Mouse (Mus musculus): Measurements from ENCODE around the gene Trabd.

DNA sequence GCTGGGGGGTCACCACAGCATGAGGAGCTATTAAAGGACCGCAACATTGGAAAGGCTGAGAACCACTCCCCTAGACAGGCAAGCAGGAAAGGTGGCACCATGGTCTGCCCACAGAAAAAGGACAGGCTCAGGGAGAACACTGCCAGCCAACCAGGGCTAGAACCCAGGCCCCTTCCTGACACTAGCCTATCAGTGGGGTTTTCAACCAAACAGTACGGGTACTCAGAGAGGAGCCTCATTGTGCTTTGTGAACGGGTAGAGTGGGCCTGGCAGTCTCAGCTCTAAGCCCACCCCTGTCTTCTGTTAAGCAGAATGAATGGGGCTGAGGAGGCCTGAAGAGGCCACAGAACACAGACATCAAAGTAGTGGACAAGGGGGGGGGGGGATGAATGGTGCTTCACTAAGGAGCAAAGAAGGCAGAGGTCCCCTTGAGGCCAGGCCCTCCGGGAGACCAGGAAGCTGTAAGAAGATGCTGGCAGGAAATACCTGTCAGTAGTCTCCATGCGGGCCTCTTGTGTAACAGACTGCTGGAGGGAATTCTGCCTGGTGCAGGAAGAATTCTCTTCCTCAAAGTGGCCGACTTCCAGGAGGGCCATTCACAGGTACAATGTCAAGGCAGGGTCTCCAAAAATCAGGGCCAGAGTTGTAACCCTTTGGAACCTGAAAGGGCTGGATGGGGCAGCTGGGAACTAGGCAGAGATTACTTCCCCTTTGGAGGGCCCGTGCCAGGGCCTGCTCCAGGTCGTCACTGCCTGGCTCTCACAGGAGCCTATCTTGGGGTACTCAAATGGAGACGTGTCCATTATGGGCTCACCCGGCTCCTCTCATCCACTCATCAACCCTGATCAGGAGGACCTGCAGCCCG, at the start of gene Trabd:
- TF ChIP-seq GATA1 (IDR thresholded peaks at IDR 0.05; ENCODE audit: borderline replicate concordance, low read length) (no peak), FLI1 (IDR thresholded peaks at IDR 0.05; ENCODE audit: low read length) (no peak)
